Mouse (Mus musculus) MEL (cell line): ENCODE measurements around the gene Usp22. TPM values are rescaled to one million over a fixed set of nuclear protein-coding genes. Genes with fewer than 3 reads are reported as not detected.

Source experiments
- DNase-seq: peaks from one replicate; pipeline ENCODE4 v3.0.0; 2011; ENCODE audit warnings: low read depth, low spot score
- H3K27ac ChIP-seq: 2 replicates; pipeline ENCODE4 v1.5.1; 2012; ENCODE audit warnings: low read depth, mild to moderate bottlenecking, control low read depth, low read length, moderate library complexity; ENCODE audit not compliant: control insufficient read depth
- H3K27me3 ChIP-seq, 2 experiments: fragments of 150-350 bp in 1 of 2; sonication (generic) in 1 of 2; 2 replicates each; pipeline ENCODE4 v1.6.1; 2012; ENCODE audit warnings: low read length in 2 of 2, mild to moderate bottlenecking in 2 of 2, improper control_type of control experiment in 1 of 2, moderate library complexity in 1 of 2; ENCODE audit not compliant: insufficient read depth in 2 of 2, control insufficient read depth in 1 of 2
- H3K36me3 ChIP-seq, 2 experiments: 2 replicates each; pipeline ENCODE4 v1.6.1; 2012 to 2014; ENCODE audit warnings: low read length in 2 of 2, improper control_type of control experiment in 1 of 2, inconsistent platforms in 1 of 2, mild to moderate bottlenecking in 1 of 2; ENCODE audit not compliant: insufficient read depth in 2 of 2, control insufficient read depth in 1 of 2
- H3K4me1 ChIP-seq, 2 experiments: fragments of 150-350 bp in 1 of 2; sonication (generic) in 1 of 2; 2 replicates each; pipeline ENCODE4 v1.6.1; 2012; ENCODE audit warnings: low read length in 2 of 2, improper control_type of control experiment in 1 of 2, mild to moderate bottlenecking in 1 of 2; ENCODE audit not compliant: insufficient read depth in 2 of 2, control insufficient read depth in 1 of 2
- H3K4me3 ChIP-seq, 2 experiments: fragments of 150-350 bp in 1 of 2; sonication (generic) in 1 of 2; 2 replicates each; pipeline ENCODE4 v1.5.1; 2012; ENCODE audit warnings: low read depth in 2 of 2, low read length in 2 of 2, mild to moderate bottlenecking in 2 of 2, moderate library complexity in 2 of 2, control low read depth in 1 of 2, improper control_type of control experiment in 1 of 2; ENCODE audit not compliant: control insufficient read depth in 1 of 2, insufficient read depth in 1 of 2
- H3K79me2 ChIP-seq: 2 replicates; pipeline ENCODE4 v1.6.1; 2012; ENCODE audit warnings: mild to moderate bottlenecking, low read length, moderate library complexity; ENCODE audit not compliant: control insufficient read depth, poor library complexity, insufficient read depth
- H3K9ac ChIP-seq: 2 replicates; pipeline ENCODE4 v1.6.1; 2012; ENCODE audit warnings: low read depth, mild to moderate bottlenecking, control low read depth, low read length, moderate library complexity; ENCODE audit not compliant: control insufficient read depth, poor library complexity, severe bottlenecking
- H3K9me3 ChIP-seq: fragments of 150-350 bp; sonication (generic); replicated peaks from 2 replicates; pipeline ENCODE4 v1.6.1; 2012; ENCODE audit warnings: mild to moderate bottlenecking, low read length, improper control_type of control experiment, moderate library complexity; ENCODE audit not compliant: insufficient read depth
- BHLHE40 ChIP-seq: IDR thresholded peaks from 2 replicates; pipeline ENCODE4 v1.6.1; 2012; ENCODE audit warnings: low read depth, mild to moderate bottlenecking, inconsistent platforms, low read length, improper control_type of control experiment, borderline replicate concordance
- CHD1 ChIP-seq: IDR thresholded peaks from 2 replicates; pipeline ENCODE4 v1.6.1; 2012; ENCODE audit warnings: low read depth, mild to moderate bottlenecking, inconsistent platforms, low read length, improper control_type of control experiment
- CHD2 ChIP-seq: IDR thresholded peaks from 2 replicates; pipeline ENCODE4 v1.6.1; 2011; ENCODE audit warnings: low read length, improper control_type of control experiment
- CTCF ChIP-seq, 3 experiments: IDR thresholded peaks in 2 of 3; conservative IDR thresholded peaks in 1 of 3; 2 replicates each; pipeline ENCODE4 v1.5.1; 2011 to 2012; ENCODE audit warnings: low read length in 3 of 3, low read depth in 2 of 3, mild to moderate bottlenecking in 2 of 3, improper control_type of control experiment in 1 of 3, inconsistent platforms in 1 of 3, mixed read lengths in 1 of 3, moderate library complexity in 1 of 3; ENCODE audit not compliant: control insufficient read depth in 1 of 3, insufficient read depth in 1 of 3, poor library complexity in 1 of 3, severe bottlenecking in 1 of 3
- E2F4 ChIP-seq: IDR thresholded peaks from 2 replicates; pipeline ENCODE4 v1.6.1; 2011; ENCODE audit warnings: low read depth, low read length, improper control_type of control experiment, borderline replicate concordance
- ELF1 ChIP-seq: IDR thresholded peaks from 2 replicates; pipeline ENCODE4 v1.6.1; 2014; ENCODE audit warnings: low read depth, mild to moderate bottlenecking, inconsistent platforms, low read length, improper control_type of control experiment, moderate library complexity
- EP300 ChIP-seq, 2 experiments: IDR thresholded peaks; 2 replicates each; pipeline ENCODE4 v1.6.1; 2011; ENCODE audit warnings: improper control_type of control experiment in 2 of 2, low read length in 2 of 2, low read depth in 1 of 2, mild to moderate bottlenecking in 1 of 2
- ETS1 ChIP-seq: IDR thresholded peaks from 2 replicates; pipeline ENCODE4 v1.6.1; 2012; ENCODE audit warnings: low read depth, mild to moderate bottlenecking, inconsistent platforms, low read length, improper control_type of control experiment, moderate library complexity
- GABPA ChIP-seq: IDR thresholded peaks from 2 replicates; pipeline ENCODE4 v1.6.1; 2012; ENCODE audit warnings: low read depth, mild to moderate bottlenecking, inconsistent platforms, low read length, improper control_type of control experiment, moderate library complexity
- GATA1 ChIP-seq: IDR thresholded peaks from 2 replicates; pipeline ENCODE4 v1.6.1; 2011; ENCODE audit warnings: low read depth, low read length, improper control_type of control experiment
- HCFC1 ChIP-seq: IDR thresholded peaks from 2 replicates; pipeline ENCODE4 v1.6.1; 2012; ENCODE audit warnings: low read depth, mild to moderate bottlenecking, inconsistent platforms, low read length, improper control_type of control experiment, moderate library complexity
- JUND ChIP-seq: IDR thresholded peaks from 2 replicates; pipeline ENCODE4 v1.6.1; 2011; ENCODE audit warnings: low read depth, mild to moderate bottlenecking, improper control_type of control experiment, low read length
- MAFK ChIP-seq: IDR thresholded peaks from 2 replicates; pipeline ENCODE4 v1.6.1; 2011; ENCODE audit warnings: low read depth, mild to moderate bottlenecking, low read length, improper control_type of control experiment, borderline replicate concordance
- MAZ ChIP-seq: IDR thresholded peaks from 2 replicates; pipeline ENCODE4 v1.6.1; 2012; ENCODE audit warnings: low read depth, mild to moderate bottlenecking, inconsistent platforms, low read length, improper control_type of control experiment
- MEF2A ChIP-seq: IDR thresholded peaks from 2 replicates; pipeline ENCODE4 v1.6.1; 2014; ENCODE audit warnings: low read depth, mild to moderate bottlenecking, inconsistent platforms, low read length, improper control_type of control experiment; ENCODE audit not compliant: poor library complexity, insufficient replicate concordance, severe bottlenecking; ENCODE audit errors: extremely low read depth
- MYB ChIP-seq: IDR thresholded peaks from 2 replicates; pipeline ENCODE4 v1.6.1; 2011; ENCODE audit warnings: mild to moderate bottlenecking, low read depth, low read length, improper control_type of control experiment
- MYC ChIP-seq: IDR thresholded peaks from 2 replicates; pipeline ENCODE4 v1.6.1; 2011; ENCODE audit warnings: low read depth, mild to moderate bottlenecking, low read length, improper control_type of control experiment, moderate library complexity
- NELFE ChIP-seq: IDR thresholded peaks from 2 replicates; pipeline ENCODE4 v1.6.1; 2011; ENCODE audit warnings: low read depth, low read length, improper control_type of control experiment
- POLR2A ChIP-seq, 2 experiments: IDR thresholded peaks; 2 replicates each; pipeline ENCODE4 v1.6.1; 2011 to 2012; ENCODE audit warnings: low read length in 2 of 2, mild to moderate bottlenecking in 2 of 2, control low read depth in 1 of 2, improper control_type of control experiment in 1 of 2, low read depth in 1 of 2, moderate library complexity in 1 of 2; ENCODE audit not compliant: control insufficient read depth in 1 of 2, insufficient read depth in 1 of 2, poor library complexity in 1 of 2
- POLR2AphosphoS2 ChIP-seq: IDR thresholded peaks from 2 replicates; pipeline ENCODE4 v1.6.1; 2011; ENCODE audit warnings: low read length, improper control_type of control experiment
- POLR2AphosphoS5 ChIP-seq: IDR thresholded peaks from 2 replicates; pipeline ENCODE4 v1.6.1; 2012; ENCODE audit warnings: low read depth, borderline replicate concordance, mild to moderate bottlenecking, inconsistent platforms, low read length, moderate library complexity, mixed read lengths
- RCOR1 ChIP-seq: IDR thresholded peaks from 2 replicates; pipeline ENCODE4 v1.6.1; 2012; ENCODE audit warnings: low read depth, mild to moderate bottlenecking, inconsistent platforms, low read length, improper control_type of control experiment
- SIN3A ChIP-seq: IDR thresholded peaks from 2 replicates; pipeline ENCODE4 v1.6.1; 2012; ENCODE audit warnings: low read length, improper control_type of control experiment, inconsistent platforms
- SMC3 ChIP-seq: IDR thresholded peaks from 2 replicates; pipeline ENCODE4 v1.6.1; 2011; ENCODE audit warnings: low read depth, low read length, improper control_type of control experiment
- TAL1 ChIP-seq: IDR thresholded peaks from 2 replicates; pipeline ENCODE4 v1.6.1; 2012; ENCODE audit warnings: mild to moderate bottlenecking, inconsistent platforms, low read length, moderate library complexity, mixed read lengths
- TBP ChIP-seq: IDR thresholded peaks from 2 replicates; pipeline ENCODE4 v1.8.0; 2011; ENCODE audit warnings: low read depth, low read length, improper control_type of control experiment
- TCF12 ChIP-seq: IDR thresholded peaks from 2 replicates; pipeline ENCODE4 v1.6.1; 2014; ENCODE audit warnings: low read depth, mild to moderate bottlenecking, inconsistent platforms, low read length, improper control_type of control experiment, moderate library complexity
- UBTF ChIP-seq: IDR thresholded peaks from 2 replicates; pipeline ENCODE4 v1.6.1; 2012; ENCODE audit warnings: low read depth, mild to moderate bottlenecking, inconsistent platforms, low read length, improper control_type of control experiment, moderate library complexity, borderline replicate concordance; ENCODE audit not compliant: insufficient read depth
- USF1 ChIP-seq: IDR thresholded peaks from 2 replicates; pipeline ENCODE4 v1.6.1; 2014; ENCODE audit warnings: low read depth, mild to moderate bottlenecking, inconsistent platforms, low read length, improper control_type of control experiment, moderate library complexity
- USF2 ChIP-seq, 2 experiments: IDR thresholded peaks; 2 replicates each; pipeline ENCODE4 v1.6.1; 2011 to 2012; ENCODE audit warnings: improper control_type of control experiment in 2 of 2, low read length in 2 of 2, borderline replicate concordance in 1 of 2, inconsistent platforms in 1 of 2, low read depth in 1 of 2, mild to moderate bottlenecking in 1 of 2; ENCODE audit not compliant: insufficient read depth in 1 of 2
- ZC3H11A ChIP-seq: IDR thresholded peaks from 2 replicates; pipeline ENCODE4 v1.6.1; 2012; ENCODE audit warnings: low read depth, mild to moderate bottlenecking, inconsistent platforms, low read length, improper control_type of control experiment
- ZKSCAN1 ChIP-seq: IDR thresholded peaks from 2 replicates; pipeline ENCODE4 v1.6.1; 2012; ENCODE audit warnings: low read depth, mild to moderate bottlenecking, inconsistent platforms, low read length, improper control_type of control experiment, moderate library complexity
- ZMIZ1 ChIP-seq: IDR thresholded peaks from 2 replicates; pipeline ENCODE4 v1.6.1; 2012; ENCODE audit warnings: low read depth, mild to moderate bottlenecking, inconsistent platforms, low read length, improper control_type of control experiment, moderate library complexity
- ZNF384 ChIP-seq: IDR thresholded peaks from 2 replicates; pipeline ENCODE4 v1.6.1; 2012; ENCODE audit warnings: low read depth, mild to moderate bottlenecking, inconsistent platforms, low read length, improper control_type of control experiment
- polyA plus RNA-seq, 2 experiments: library from polyadenylated mRNA; stranded (reverse) in 1 of 2; unstranded in 1 of 2; fragments of >175 nt in 1 of 2; fragments of >200 nt in 1 of 2; gene quantifications; 2 replicates each; pipeline versions ENCODE4 v1.2.1 to v1.2.4; 2012; ENCODE audit warnings: low replicate concordance in 2 of 2, low read depth in 1 of 2; ENCODE audit not compliant: insufficient read length in 2 of 2, insufficient read depth in 1 of 2, missing spikeins in 1 of 2
- total RNA-seq: library from RNA; depleted of rRNA; stranded (reverse); fragments of 300-350 nt; gene quantifications from 2 replicates; pipeline ENCODE4 v1.2.3, GENCODE M21; 2012

Usp22 gene
- total and polyA plus RNA-seq, 3 experiments = 36.5 to 646 (median 36.9) TPM

GRCm38 (mm10) chr11:61142941-61143530, 31.8 kb downstream of the Usp22 start (continued):
- TF ChIP-seq USF1 (no peak), CHD1 (no peak), HCFC1 (no peak)

- H3K27ac ChIP-seq = peak overlapping the region; percentile 73
- no peaks in the 10 kb centered on the region for H3K79me2 ChIP-seq
- peaks cover 0 to 12% of the 10 kb centered on the region in 2 experiments; a peak in 2 of 4 replicates for H3K36me3 ChIP-seq
- H3K27me3 ChIP-seq = no peaks in the 10 kb centered on the region
- peak overlapping the region; percentile 63 for H3K9ac ChIP-seq
- peak overlapping the region; percentile 63 to 85 for H3K4me3 ChIP-seq
- H3K9me3 ChIP-seq = no peaks in the 10 kb centered on the region
- DNase-seq = peak; percentile 95
- H3K4me1 ChIP-seq = peaks cover 4 to 17% of the 10 kb centered on the region in 2 experiments
- TF ChIP-seq GABPA = no peak
- no peak for TF ChIP-seq SMC3
- TF ChIP-seq TCF12 = peak; percentile 48; the same call in 1 of the 2 replicates
- TF ChIP-seq POLR2AphosphoS5 = no peak
- TF ChIP-seq ZMIZ1 = peak; percentile 65; the same call in 1 of the 2 replicates
- TF ChIP-seq ZNF384 = no peak
- no peak for TF ChIP-seq ZKSCAN1
- no peak for TF ChIP-seq TAL1
- no peak for TF ChIP-seq USF2 (IDR thresholded peaks at IDR 0.05; ENCODE audit: borderline replicate concordance in 1 of 2, insufficient read depth in 1 of 2, low read depth in 1 of 2, low read length in 2 of 2)
- no peak; the same call in 1 of the 2 replicates for TF ChIP-seq CHD1
- TF ChIP-seq JUND = no peak
- TF ChIP-seq CHD2 = no peak
- no peak for TF ChIP-seq RCOR1
- TF ChIP-seq ELF1 = peak; percentile 88
- no peak for TF ChIP-seq MYB
- TF ChIP-seq GATA1 = 0 out of 2 replicates have a peak, but pooled peaks have one; percentile 41
- TF ChIP-seq SIN3A = peak; percentile 67; the same call in 1 of the 2 replicates
- TF ChIP-seq POLR2AphosphoS2 = peak; percentile 58; the same call in 1 of the 2 replicates
- peak; percentile 44 to 50 for TF ChIP-seq EP300 (IDR thresholded peaks at IDR 0.05; ENCODE audit: low read depth in 1 of 2, low read length in 2 of 2)
- TF ChIP-seq ZC3H11A = no peak
- no peak for TF ChIP-seq MAFK
- TF ChIP-seq BHLHE40 = no peak
- TF ChIP-seq CTCF (IDR thresholded peaks at IDR 0.05 in 2 of 3, conservative IDR thresholded peaks at IDR 0.05 in 1 of 3; ENCODE audit: control insufficient read depth in 1 of 3, insufficient read depth in 1 of 3, low read depth in 2 of 3, low read length in 3 of 3, poor library complexity in 1 of 3, severe bottlenecking in 1 of 3) = no peak
- no peak for TF ChIP-seq UBTF
- peak; percentile 35; the same call in 1 of the 2 replicates for TF ChIP-seq ETS1
- TF ChIP-seq NELFE = peak; percentile 53
- TF ChIP-seq MAZ = no peak
- TF ChIP-seq MYC = no peak
- TF ChIP-seq USF1 = no peak
- TF ChIP-seq TBP = peak; percentile 86
- TF ChIP-seq E2F4 = no peak
- peak in 1 of 2 experiments; percentile 73; a peak in 2 of 4 replicates for TF ChIP-seq POLR2A (IDR thresholded peaks at IDR 0.05; ENCODE audit: control insufficient read depth in 1 of 2, insufficient read depth in 1 of 2, low read depth in 1 of 2, low read length in 2 of 2, poor library complexity in 1 of 2)
- TF ChIP-seq MEF2A = no peak
These were observed 32.6 kb downstream of the Usp22 start for GRCm38 (mm10) chr11:61142262-61142661.
